Mouse (Mus musculus): ENCODE data around the gene Usp6nl.

Gene Usp6nl

GRCm38 (mm10) chr2:6359645-6360044 lies 37.2 kb downstream of the Usp6nl start:
- in situ Hi-C loops (cut with MboI; ENCODE audit: low pct_unique_long_range_greater_than_20kb in 1 of 2, low sequenced_read_pairs in 2 of 2, unreplicated experiment in 1 of 2) = no loop called here

- in situ Hi-C loops (cut with MboI; ENCODE audit: low pct_unique_long_range_greater_than_20kb in 1 of 2, low sequenced_read_pairs in 2 of 2, unreplicated experiment in 1 of 2) = no loop called here
These were observed 40.7 kb downstream of the Usp6nl start for GRCm38 (mm10) chr2:6363126-6363525.

- in situ Hi-C loops (cut with MboI; ENCODE audit: low pct_unique_long_range_greater_than_20kb in 1 of 2, low sequenced_read_pairs in 2 of 2, unreplicated experiment in 1 of 2) = no loop called here
These were observed 41.5 kb downstream of the Usp6nl start for GRCm38 (mm10) chr2:6363922-6364321.

GRCm38 (mm10) chr2:6366521-6366928 lies 44.1 kb downstream of the Usp6nl start:
- in situ Hi-C loops (cut with MboI; ENCODE audit: low pct_unique_long_range_greater_than_20kb in 1 of 2, low sequenced_read_pairs in 2 of 2, unreplicated experiment in 1 of 2) = no loop called here

- in situ Hi-C loops (cut with MboI; ENCODE audit: low pct_unique_long_range_greater_than_20kb in 1 of 2, low sequenced_read_pairs in 2 of 2, unreplicated experiment in 1 of 2) = no loop called here
These were observed 44.5 kb downstream of the Usp6nl start for GRCm38 (mm10) chr2:6366973-6367372.

GRCm38 (mm10) chr2:6367497-6367896 lies 45.0 kb downstream of the Usp6nl start:
- in situ Hi-C loops (cut with MboI; ENCODE audit: low pct_unique_long_range_greater_than_20kb in 1 of 2, low sequenced_read_pairs in 2 of 2, unreplicated experiment in 1 of 2) = no loop called here

- in situ Hi-C loops (cut with MboI; ENCODE audit: low pct_unique_long_range_greater_than_20kb in 1 of 2, low sequenced_read_pairs in 2 of 2, unreplicated experiment in 1 of 2) = no loop called here
These were observed 51.7 kb downstream of the Usp6nl start for GRCm38 (mm10) chr2:6374216-6374615.

GRCm38 (mm10) chr2:6376071-6376470 lies 53.6 kb downstream of the Usp6nl start:
- in situ Hi-C loops (cut with MboI; ENCODE audit: low pct_unique_long_range_greater_than_20kb in 1 of 2, low sequenced_read_pairs in 2 of 2, unreplicated experiment in 1 of 2) = no loop called here

GRCm38 (mm10) chr2:6376941-6377340 lies 54.5 kb downstream of the Usp6nl start:
- in situ Hi-C loops (cut with MboI; ENCODE audit: low pct_unique_long_range_greater_than_20kb in 1 of 2, low sequenced_read_pairs in 2 of 2, unreplicated experiment in 1 of 2) = no loop called here

- in situ Hi-C loops (cut with MboI; ENCODE audit: low pct_unique_long_range_greater_than_20kb in 1 of 2, low sequenced_read_pairs in 2 of 2, unreplicated experiment in 1 of 2) = no loop called here
These were observed 56.2 kb downstream of the Usp6nl start for GRCm38 (mm10) chr2:6378590-6379205.

- in situ Hi-C loops (cut with MboI; ENCODE audit: low pct_unique_long_range_greater_than_20kb in 1 of 2, low sequenced_read_pairs in 2 of 2, unreplicated experiment in 1 of 2) = no loop called here
These were observed 57.3 kb downstream of the Usp6nl start for GRCm38 (mm10) chr2:6379731-6380212.

- in situ Hi-C loops (cut with MboI; ENCODE audit: low pct_unique_long_range_greater_than_20kb in 1 of 2, low sequenced_read_pairs in 2 of 2, unreplicated experiment in 1 of 2) = no loop called here
These were observed 57.9 kb downstream of the Usp6nl start for GRCm38 (mm10) chr2:6380401-6380800.

GRCm38 (mm10) chr2:6384407-6385146 lies 62.1 kb downstream of the Usp6nl start:
- in situ Hi-C loops (cut with MboI; ENCODE audit: low pct_unique_long_range_greater_than_20kb in 1 of 2, low sequenced_read_pairs in 2 of 2, unreplicated experiment in 1 of 2) = no loop called here

GRCm38 (mm10) chr2:6389162-6389561 lies 66.7 kb downstream of the Usp6nl start:
- in situ Hi-C loops (cut with MboI; ENCODE audit: low pct_unique_long_range_greater_than_20kb in 1 of 2, low sequenced_read_pairs in 2 of 2, unreplicated experiment in 1 of 2) = no loop called here

GRCm38 (mm10) chr2:6391261-6391660 lies 68.8 kb downstream of the Usp6nl start:
- in situ Hi-C loops (cut with MboI; ENCODE audit: low pct_unique_long_range_greater_than_20kb in 1 of 2, low sequenced_read_pairs in 2 of 2, unreplicated experiment in 1 of 2) = no loop called here

GRCm38 (mm10) chr2:6391940-6392339 lies 69.5 kb downstream of the Usp6nl start:
- in situ Hi-C loops (cut with MboI; ENCODE audit: low pct_unique_long_range_greater_than_20kb in 1 of 2, low sequenced_read_pairs in 2 of 2, unreplicated experiment in 1 of 2) = no loop called here

GRCm38 (mm10) chr2:6395851-6396625 lies 73.6 kb downstream of the Usp6nl start:
- in situ Hi-C loops (cut with MboI; ENCODE audit: low pct_unique_long_range_greater_than_20kb in 1 of 2, low sequenced_read_pairs in 2 of 2, unreplicated experiment in 1 of 2) = no loop called here

GRCm38 (mm10) chr2:6396626-6397146 lies 74.2 kb downstream of the Usp6nl start:
- in situ Hi-C loops (cut with MboI; ENCODE audit: low pct_unique_long_range_greater_than_20kb in 1 of 2, low sequenced_read_pairs in 2 of 2, unreplicated experiment in 1 of 2) = no loop called here

- in situ Hi-C loops (cut with MboI; ENCODE audit: low pct_unique_long_range_greater_than_20kb in 1 of 2, low sequenced_read_pairs in 2 of 2, unreplicated experiment in 1 of 2) = no loop called here
These were observed 74.7 kb downstream of the Usp6nl start for GRCm38 (mm10) chr2:6397166-6397565.

Measured in mouse embryonic stem cell (cell line).